ENCODE assay signal across 9 mouse cellular contexts in genomic region chr9:107736185-107736485, GRCm38 (mm10). TPM values are rescaled to one million over a fixed set of nuclear protein-coding genes. Genes with fewer than 3 reads are reported as not detected.
DNase-seq lines count a peak whose midpoint lies in the region; ATAC-seq and TF ChIP-seq lines count a peak whose summit lies in the region.
"Had no signal": no experiment of that assay in that cellular context is flagged by ENCODE, and none has a peak within 500 bp of the region (broad histone marks: within the 10 kb centered on the region; RNA-seq: fewer than 3 reads in every experiment).

No protein-coding gene starts in this region.

- WGBS in embryonic facial prominence, embryonic 14.5 days, result 0% methylated on average over 7 of the region's 7 CpGs
- 2% methylated on average over 7 of the region's 7 CpGs for whole genome bisulfite sequencing in kidney, adult 2 months

- no peaks in the 10 kb centered on the region for H3K9me3 ChIP-seq in embryonic facial prominence, embryonic 14.5 days (ENCODE audit: control insufficient read depth, low read length)
- H3K9me3 ChIP-seq: G1E had no signal

- TF ChIP-seq POLR2A in kidney, adult 2 months (IDR thresholded peaks at IDR 0.05; ENCODE audit: low read depth, low read length), result no peak

- H3K4me3 ChIP-seq in embryonic facial prominence, embryonic 14.5 days (ENCODE audit: low read depth, low read length), result peak overlapping the region; percentile 23
- no peak overlapping the region for H3K4me3 ChIP-seq in kidney, adult 2 months (ENCODE audit: insufficient read depth, low read depth, low read length)

- no peak for TF ChIP-seq CTCF in kidney, adult 2 months (conservative IDR thresholded peaks at IDR 0.05; ENCODE audit: insufficient read depth, insufficient read length, low read depth, low read length)

- peak; percentile 70 for ATAC-seq in embryonic facial prominence, embryonic 14.5 days (ENCODE audit: low read depth)

- peak overlapping the region; percentile 91 for H3K27ac ChIP-seq in embryonic facial prominence, embryonic 14.5 days (replicated peaks; ENCODE audit: low read depth, low read length)
- H3K27ac ChIP-seq in kidney, adult 2 months (ENCODE audit: insufficient read depth, low read depth, low read length), result no peak overlapping the region

- H3K9ac ChIP-seq in embryonic facial prominence, embryonic 14.5 days (ENCODE audit: low read depth, low read length), result peak overlapping the region; percentile 48; the same call in 1 of the 2 replicates

- H3K4me1 ChIP-seq in embryonic facial prominence, embryonic 14.5 days (ENCODE audit: control insufficient read depth, insufficient read depth, low read length), result peaks cover 25% of the 10 kb centered on the region
- no peaks in the 10 kb centered on the region for H3K4me1 ChIP-seq in kidney, adult 2 months (ENCODE audit: control insufficient read depth, insufficient read depth, low read length)

- peak; percentile 44 for DNase-seq in kidney, adult 11 months
- no peak for DNase-seq in kidney, postnatal 10 days
- DNase-seq in embryonic facial prominence, embryonic 14.5 days (ENCODE audit: low spot score), result peak; percentile 85
- peak; percentile 48 for DNase-seq in kidney, adult 2 months
- DNase-seq in naive thymus-derived CD4-positive, alpha-beta T cell, adult 2 months (ENCODE audit: low read depth), result peak; percentile 75
- DNase-seq in spleen, postnatal 36 days (ENCODE audit: low spot score in 2 of 2), result no peak
- no peak for DNase-seq in layer of hippocampus, postnatal 14 days (ENCODE audit: low spot score in 2 of 2)
- DNase-seq in layer of hippocampus, postnatal 36 days, result no peak

- peaks cover 26% of the 10 kb centered on the region for H3K36me3 ChIP-seq in embryonic facial prominence, embryonic 14.5 days (ENCODE audit: control insufficient read depth, insufficient read depth, low read length)
- peaks cover 3% of the 10 kb centered on the region; the same call in 1 of the 2 replicates for H3K36me3 ChIP-seq in kidney, adult 2 months (ENCODE audit: control insufficient read depth, insufficient read depth, low read length)

- no peaks in the 10 kb centered on the region for H3K27me3 ChIP-seq in embryonic facial prominence, embryonic 14.5 days (replicated peaks; ENCODE audit: control insufficient read depth, insufficient read depth, low read length)
- no peaks in the 10 kb centered on the region for H3K27me3 ChIP-seq in kidney, adult 2 months (replicated peaks; ENCODE audit: control insufficient read depth, insufficient read depth, low read length)

- H3K4me2 ChIP-seq in embryonic facial prominence, embryonic 14.5 days (ENCODE audit: low read depth, low read length), result peak overlapping the region; percentile 53

RNA-seq across cellular contexts. Expression of gene Sema3f, which starts 25.9 kb away (rescaled TPM):
- polyA plus RNA-seq in embryonic facial prominence, embryonic 14.5 days (2014; fragmentation: Nextera tagmentation; extraction: Ambion mirVana), result 32.8 and 36.9 TPM in 2 replicates
- polyA plus RNA-seq in kidney, adult 2 months (2012; rRNA removed), result 39.1 and 45.5 TPM in 2 replicates
- 1 to 10 TPM; 4.3 to 4.8 TPM for total RNA-seq in layer of hippocampus, postnatal 14 days (2021)
- 1 to 10 TPM; 4.3 to 4.6 TPM for total RNA-seq in layer of hippocampus, postnatal 36 days (2021)

RNA-seq across cellular contexts. Expression of gene Rbm5, which starts 34.7 kb away (rescaled TPM):
- 145 and 159 TPM in 2 replicates for polyA plus RNA-seq in embryonic facial prominence, embryonic 14.5 days (2014; fragmentation: Nextera tagmentation; extraction: Ambion mirVana)
- 43.8 and 51.5 TPM in 2 replicates for polyA plus RNA-seq in kidney, adult 2 months (2012; rRNA removed)
- 100 to 1,000 TPM; 157 to 160 TPM for total RNA-seq in layer of hippocampus, postnatal 14 days (2021)
- 100 to 1,000 TPM; 143 to 166 TPM for total RNA-seq in layer of hippocampus, postnatal 36 days (2021)

RNA-seq across cellular contexts. Expression of gene Gnat1, which starts 56.6 kb away (rescaled TPM):
- polyA plus RNA-seq in embryonic facial prominence, embryonic 14.5 days (2014; fragmentation: Nextera tagmentation; extraction: Ambion mirVana), result 0.79 and 1.5 TPM in 2 replicates
- 0.09 and 0.22 TPM in 2 replicates for polyA plus RNA-seq in kidney, adult 2 months (2012; rRNA removed)
- under 1 TPM in 1 of 2 experiments, not detected in 1; 0.60 TPM for total RNA-seq in layer of hippocampus, postnatal 14 days (2021)
- not detected for total RNA-seq in layer of hippocampus, postnatal 36 days (2021)
- polyA plus RNA-seq: G1E had no signal

Comparison
In these comparisons a context has a peak if more than half of its experiments do, and no peak if none do; other contexts are left out.
1. DNase-seq: peak in kidney, adult 11 months (single experiment), embryonic facial prominence, embryonic 14.5 days (single experiment), kidney, adult 2 months (single experiment) and naive thymus-derived CD4-positive, alpha-beta T cell, adult 2 months (single experiment); none in kidney, postnatal 10 days (single experiment), spleen, postnatal 36 days (0 of 2), layer of hippocampus, postnatal 14 days (0 of 2) and layer of hippocampus, postnatal 36 days (0 of 2).